Mouse (Mus musculus) liver, embryonic 14.5 days (tissue): ENCODE results near the gene Hsd17b13. TPM values are rescaled to one million over a fixed set of nuclear protein-coding genes. Genes with fewer than 3 reads are reported as not detected.

ENCODE experiments used
- ATAC-seq: fragments of 200-750 bp; cut with Nextera tagmentation; 2 replicates; pipeline ENCODE4 v1.8.0; 2017; ENCODE audit warnings: moderate number of reproducible peaks, mild to moderate bottlenecking, moderate library complexity; ENCODE audit not compliant: insufficient read depth
- DNase-seq, 3 experiments: peaks; one replicate each; pipeline ENCODE4 v3.0.0-alpha.2; 2012 to 2013; ENCODE audit warnings: low read depth in 3 of 3, low spot score in 3 of 3
- H3K27ac ChIP-seq: fragments of 300-500 bp; sonication (generic); 2 replicates; pipeline ENCODE4 v1.5.1; 2014; ENCODE audit warnings: moderate library complexity, mild to moderate bottlenecking, control low read depth, inconsistent platforms
- H3K27me3 ChIP-seq: fragments of 300-500 bp; sonication (generic); 2 replicates; pipeline ENCODE4 v1.6.1; 2014; ENCODE audit warnings: mild to moderate bottlenecking, low read length, moderate library complexity; ENCODE audit not compliant: control insufficient read depth, insufficient read depth
- H3K36me3 ChIP-seq: fragments of 300-500 bp; sonication (generic); replicated peaks from 2 replicates; pipeline ENCODE4 v1.6.1; 2014; ENCODE audit warnings: low read depth; ENCODE audit not compliant: control insufficient read depth, insufficient read depth
- H3K4me1 ChIP-seq, 2 experiments: fragments of 200-500 bp in 1 of 2; fragments of 300-500 bp in 1 of 2; sonication (generic) in 1 of 2; replicated peaks; 2 replicates each; pipeline ENCODE4 v1.6.1; 2012 to 2014; ENCODE audit warnings: antibody characterized with exemption in 1 of 2, inconsistent platforms in 1 of 2, low read length in 1 of 2; ENCODE audit not compliant: control insufficient read depth in 2 of 2, insufficient read depth in 2 of 2
- H3K4me2 ChIP-seq: fragments of 300-500 bp; sonication (generic); 2 replicates; pipeline ENCODE4 v1.6.1; 2014; ENCODE audit warnings: low read depth, mild to moderate bottlenecking, control low read depth, moderate library complexity
- H3K4me3 ChIP-seq, 2 experiments: fragments of 200-500 bp in 1 of 2; fragments of 300-500 bp in 1 of 2; sonication (generic) in 1 of 2; 2 replicates each; pipeline ENCODE4 v1.5.1; 2012 to 2014; ENCODE audit warnings: low read depth in 2 of 2, low read length in 2 of 2, mild to moderate bottlenecking in 2 of 2, control low read depth in 1 of 2, inconsistent platforms in 1 of 2, moderate library complexity in 1 of 2; ENCODE audit not compliant: insufficient read depth in 1 of 2
- H3K9ac ChIP-seq: fragments of 300-500 bp; sonication (generic); replicated peaks from 2 replicates; pipeline ENCODE4 v1.6.1; 2014; ENCODE audit warnings: mild to moderate bottlenecking, control low read depth, moderate library complexity
- H3K9me3 ChIP-seq: fragments of 300-500 bp; sonication (generic); 2 replicates; pipeline ENCODE4 v1.6.1; 2016; ENCODE audit warnings: low read length, mixed read lengths; ENCODE audit not compliant: control insufficient read depth
- CTCF ChIP-seq: IDR thresholded peaks from 2 replicates; pipeline ENCODE4 v1.5.1; 2016; ENCODE audit warnings: antibody characterized with exemption, low read depth, control low read depth
- EP300 ChIP-seq: IDR thresholded peaks from 2 replicates; pipeline ENCODE4 v1.6.1; 2016; ENCODE audit warnings: antibody characterized with exemption, low read depth
- WGBS: fragments of 180-500 bp; shearing (Covaris S2); extraction: QIAGEN DNeasy Blood & Tissue Kit; methylation state at CpG from one replicate; pipeline ENCODE4 v1.1.7; 2014; ENCODE audit not compliant: insufficient replicate concordance; 5-methylcytosine and 5-hydroxymethylcytosine counted together
- polyA plus RNA-seq, 2 experiments: library from polyadenylated mRNA; depleted of rRNA in 1 of 2; stranded (reverse) in 1 of 2; unstranded in 1 of 2; fragments of >200 nt; fragmentation: Nextera tagmentation in 1 of 2; extraction: Ambion mirVana in 1 of 2; gene quantifications; 2 replicates each; pipeline versions ENCODE4 v1.2.1 to v1.2.3; 2012 to 2014

The Hsd17b13 gene
- polyA plus RNA-seq, 2 experiments = 5.3 to 10.9 TPM

GRCm38 (mm10) chr5:103923101-103923500 is 54.1 kb downstream of the Hsd17b13 start:
- no peak for ATAC-seq
- TF ChIP-seq CTCF = no peak
- no peak for TF ChIP-seq EP300

DNA sequence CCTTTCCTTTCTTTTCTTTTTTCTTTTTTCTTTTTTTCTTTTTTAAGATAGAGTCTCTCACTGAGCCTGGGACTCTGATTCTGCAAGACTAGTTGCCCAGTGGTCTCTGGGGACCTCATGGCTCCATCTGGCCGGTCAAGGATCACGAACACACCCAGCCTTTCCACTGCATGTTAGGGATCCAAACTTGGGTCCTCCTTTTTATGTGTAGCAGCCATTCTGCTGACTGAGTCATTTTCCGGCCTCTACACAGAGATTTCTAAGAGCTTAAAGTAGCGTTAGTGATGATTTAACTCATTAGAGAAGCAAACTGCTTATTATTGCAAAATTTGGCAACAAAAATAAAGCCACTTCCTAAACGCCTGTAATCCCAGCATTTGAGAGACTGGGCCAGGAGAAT is 54.8 kb downstream of the Hsd17b13 start:
- DNase-seq = no peak
- H3K4me2 ChIP-seq = no peak overlapping the region
- H3K4me1 ChIP-seq = no peaks in the 10 kb centered on the region
- TF ChIP-seq CTCF (no peak), EP300 (no peak)
- no peak overlapping the region for H3K27ac ChIP-seq
- no peaks in the 10 kb centered on the region for H3K9me3 ChIP-seq
- no peak overlapping the region for H3K9ac ChIP-seq
- no peaks in the 10 kb centered on the region for H3K36me3 ChIP-seq
- no peaks in the 10 kb centered on the region for H3K27me3 ChIP-seq
- WGBS = 56% methylated on average over 5 of the region's 5 CpGs
- no peak overlapping the region for H3K4me3 ChIP-seq
- no peak for ATAC-seq

More at GRCm38 (mm10) chr5:103923101-103923500, 54.1 kb downstream of the Hsd17b13 start:
- H3K9ac ChIP-seq = no peak overlapping the region
- no peaks in the 10 kb centered on the region for H3K4me1 ChIP-seq
- no peaks in the 10 kb centered on the region for H3K27me3 ChIP-seq
- H3K27ac ChIP-seq = no peak overlapping the region
- no peak for DNase-seq
- no peaks in the 10 kb centered on the region for H3K36me3 ChIP-seq
- no peaks in the 10 kb centered on the region for H3K9me3 ChIP-seq
- H3K4me2 ChIP-seq = no peak overlapping the region
- 64% methylated on average over 6 of the region's 6 CpGs for WGBS
- no peak overlapping the region for H3K4me3 ChIP-seq

- no peak for DNase-seq
- Histone ChIP-seq H3K4me1 (no peaks in the 10 kb centered on the region), H3K4me3 (no peak overlapping the region), H3K9ac (no peak overlapping the region), H3K4me2 (no peak overlapping the region), H3K27ac (no peak overlapping the region), H3K9me3 (no peaks in the 10 kb centered on the region), H3K27me3 (no peaks in the 10 kb centered on the region), H3K36me3 (no peaks in the 10 kb centered on the region)
- WGBS = 31% methylated on average over 4 of the region's 4 CpGs
- ATAC-seq = no peak
- TF ChIP-seq EP300 (no peak), CTCF (no peak)
Observed at GRCm38 (mm10) chr5:103919497-103919896, 57.7 kb downstream of the Hsd17b13 start.

DNA sequence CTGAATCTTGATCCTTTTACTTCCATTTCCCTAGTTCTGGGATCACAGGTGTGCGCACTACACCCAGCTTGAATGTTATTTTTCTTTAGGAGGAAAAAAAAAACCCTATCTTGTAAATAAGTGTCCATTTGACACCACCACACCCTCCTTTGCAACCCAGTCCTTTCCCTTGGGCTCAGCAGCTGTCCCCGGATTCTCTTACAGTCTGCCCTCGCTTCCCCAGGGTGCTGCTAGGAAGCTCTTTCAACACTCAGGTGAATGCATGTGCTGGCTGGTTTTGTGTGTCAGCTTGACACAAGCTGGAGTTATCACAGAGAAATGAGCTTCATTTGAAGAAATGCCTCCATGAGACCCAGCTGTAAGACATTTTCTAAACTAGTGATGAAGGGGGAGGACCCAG is 59.0 kb downstream of the Hsd17b13 start:
- no peak overlapping the region for H3K4me3 ChIP-seq
- H3K27ac ChIP-seq = no peak overlapping the region
- no peaks in the 10 kb centered on the region for H3K4me1 ChIP-seq
- ATAC-seq (no peak), DNase-seq (no peak)
- no peaks in the 10 kb centered on the region for H3K9me3 ChIP-seq
- no peak overlapping the region for H3K4me2 ChIP-seq
- no peaks in the 10 kb centered on the region for H3K27me3 ChIP-seq
- 55% methylated on average over 3 of the region's 3 CpGs for WGBS
- no peaks in the 10 kb centered on the region for H3K36me3 ChIP-seq
- no peak overlapping the region for H3K9ac ChIP-seq
- TF ChIP-seq EP300 (no peak), CTCF (no peak)

DNA sequence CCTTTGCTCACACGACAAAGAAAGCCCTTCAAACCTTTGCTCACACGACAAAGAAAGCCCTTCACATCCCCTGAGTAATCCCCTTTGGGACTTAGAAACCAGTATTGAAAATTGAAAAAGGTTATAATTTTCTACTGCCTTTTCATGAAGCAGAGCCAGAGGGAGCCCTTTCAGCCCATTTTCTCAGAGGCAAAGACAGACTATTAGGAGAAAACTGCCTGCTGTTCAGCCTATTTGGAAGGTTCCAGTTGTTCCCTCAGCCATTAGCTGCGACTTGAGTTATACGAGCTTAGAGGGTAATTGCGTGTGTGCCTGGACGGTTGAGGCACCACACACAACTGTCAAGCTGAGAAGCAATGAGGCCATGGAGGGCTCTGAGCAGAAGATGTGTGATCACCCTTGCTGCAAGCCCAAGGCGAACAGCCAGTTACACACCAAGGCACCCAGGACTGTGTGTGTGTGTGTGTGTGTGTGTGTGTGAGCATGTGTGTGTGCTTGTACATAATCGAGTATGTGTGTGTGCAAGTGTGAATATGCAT is 59.8 kb downstream of the Hsd17b13 start:
- Histone ChIP-seq H3K27me3 (no peaks in the 10 kb centered on the region), H3K36me3 (no peaks in the 10 kb centered on the region), H3K9me3 (no peaks in the 10 kb centered on the region), H3K4me1 (no peaks in the 10 kb centered on the region), H3K27ac (no peak overlapping the region), H3K4me2 (no peak overlapping the region), H3K9ac (no peak overlapping the region), H3K4me3 (no peak overlapping the region)
- TF ChIP-seq CTCF = no peak
- TF ChIP-seq EP300 = no peak
- ATAC-seq (no peak), DNase-seq (no peak)
- 62% methylated on average over 8 of the region's 8 CpGs for WGBS
